Mouse (Mus musculus) lung, postnatal 0 days (tissue): ENCODE data around the gene Smim13.

Experiments
- CTCF ChIP-seq: IDR thresholded peaks from 2 replicates; pipeline ENCODE4 v1.5.1; 2016; ENCODE audit warnings: antibody characterized with exemption, mild to moderate bottlenecking
- EP300 ChIP-seq: IDR thresholded peaks from 2 replicates; pipeline ENCODE4 v1.6.1; 2016; ENCODE audit warnings: antibody characterized with exemption, mild to moderate bottlenecking, control low read depth

DNA sequence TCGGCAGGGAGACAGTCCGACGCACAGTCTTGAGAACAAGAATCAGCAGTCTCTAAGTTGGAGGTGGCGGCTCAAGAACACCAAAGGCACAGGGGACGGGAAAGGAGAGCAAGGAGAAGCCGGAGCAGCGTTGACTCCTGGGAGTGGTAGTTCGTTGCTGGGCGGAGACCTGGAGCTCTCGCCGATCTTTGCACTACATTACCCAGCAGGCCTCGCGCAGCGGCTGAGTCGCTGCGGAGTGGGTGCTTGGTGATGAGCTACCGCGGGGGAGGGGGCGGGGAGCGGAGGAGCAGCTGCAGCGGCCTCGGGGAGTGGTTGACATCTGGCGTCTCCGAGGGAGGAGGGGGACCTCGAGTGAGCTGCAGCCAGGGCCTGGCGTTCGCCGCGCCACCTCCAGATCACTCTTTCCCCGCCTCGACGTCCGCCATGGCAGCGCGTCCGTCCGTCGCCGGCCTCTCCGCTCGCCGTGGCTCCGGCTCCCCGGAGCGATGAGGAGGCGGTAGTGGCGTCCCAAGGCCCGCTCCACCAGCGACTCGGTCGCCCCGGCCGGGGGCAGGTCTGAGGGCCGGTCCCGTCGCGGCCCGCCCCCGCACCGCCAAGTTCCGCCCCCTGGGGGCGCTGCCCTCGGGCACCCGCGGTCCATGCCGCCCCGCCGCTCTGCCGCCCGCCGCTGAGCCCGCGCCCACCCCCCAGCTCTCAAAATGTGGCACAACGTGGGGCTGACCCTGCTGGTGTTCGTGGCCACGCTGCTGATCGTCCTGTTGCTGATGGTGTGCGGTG lies at the start of gene Smim13:
- peak; percentile 50 for TF ChIP-seq CTCF
- no peak for TF ChIP-seq EP300
